Mouse (Mus musculus): Measurements from ENCODE around the gene Foxr2. TPM values are rescaled to one million over a fixed set of nuclear protein-coding genes. Genes with fewer than 3 reads are reported as not detected.

The Foxr2 gene
- not detected in 2 replicates for polyA plus RNA-seq (2015; fragmentation: Nextera tagmentation; extraction: Ambion mirVana)

GRCm38 (mm10) chrX:153118486-153118885 is at the start of gene Foxr2:
Gene Foxr2, plus strand, starts transcription at chrX:153118786.
- Histone ChIP-seq H3K27me3 (no peaks in the 10 kb centered on the region), H3K4me1 (replicated peaks) (no peaks in the 10 kb centered on the region), H3K36me3 (no peaks in the 10 kb centered on the region), H3K4me3 (replicated peaks) (no peak within 1 kb of the TSS), H3K9me3 (replicated peaks) (no peaks in the 10 kb centered on the region), H3K9ac (no peak within 1 kb of the TSS), H3K4me2 (no peak within 1 kb of the TSS), H3K27ac (no peak within 1 kb of the TSS)
- ATAC-seq (ENCODE audit: low read depth) (no peak), DNase-seq (no peak)
- 8% methylated on average over 3 of the region's 3 CpGs for WGBS (ENCODE audit: insufficient replicate concordance)

GRCm38 (mm10) chrX:153119013-153119412 is 427 bp downstream of the Foxr2 start:
- no peaks in the 10 kb centered on the region for H3K36me3 ChIP-seq
- no peaks in the 10 kb centered on the region for H3K4me1 ChIP-seq (replicated peaks)
- 30% methylated on average over 2 of the region's 2 CpGs for WGBS (ENCODE audit: insufficient replicate concordance)
- H3K9ac ChIP-seq: no peak overlapping the region
- no peaks in the 10 kb centered on the region for H3K9me3 ChIP-seq (replicated peaks)
- H3K27me3 ChIP-seq: no peaks in the 10 kb centered on the region
- no peak for DNase-seq
- H3K4me2 ChIP-seq: no peak overlapping the region
- ATAC-seq (ENCODE audit: low read depth): no peak
- no peak overlapping the region for H3K27ac ChIP-seq
- no peak overlapping the region for H3K4me3 ChIP-seq (replicated peaks)

GRCm38 (mm10) chrX:153139734-153140515 is 21.3 kb downstream of the Foxr2 start, which contains the start of gene Rragb:
Gene Rragb, plus strand, starts transcription at chrX:153139981.
- 15% methylated on average over 47 of the region's 47 CpGs for WGBS (ENCODE audit: insufficient replicate concordance)
- Histone ChIP-seq H3K4me1 (replicated peaks) (no peaks in the 10 kb centered on the region), H3K4me2 (peak within 1 kb of the TSS; percentile 67), H3K9me3 (replicated peaks) (no peaks in the 10 kb centered on the region), H3K4me3 (replicated peaks) (peak within 1 kb of the TSS; percentile 48), H3K36me3 (no peaks in the 10 kb centered on the region), H3K27me3 (peaks cover 17% of the 10 kb centered on the region; the same call in 1 of the 2 replicates), H3K27ac (no peak within 1 kb of the TSS), H3K9ac (peak within 1 kb of the TSS; percentile 22; the same call in 1 of the 2 replicates)
- peak; percentile 93 for ATAC-seq (ENCODE audit: low read depth)
- DNase-seq: peak; percentile 48

- Histone ChIP-seq H3K27ac (no peak overlapping the region), H3K36me3 (no peaks in the 10 kb centered on the region), H3K9me3 (replicated peaks) (no peaks in the 10 kb centered on the region), H3K27me3 (peaks cover 14% of the 10 kb centered on the region; the same call in 1 of the 2 replicates), H3K4me1 (replicated peaks) (no peaks in the 10 kb centered on the region), H3K4me2 (no peak overlapping the region), H3K9ac (no peak overlapping the region), H3K4me3 (replicated peaks) (no peak overlapping the region)
- DNase-seq (no peak), ATAC-seq (ENCODE audit: low read depth) (no peak)
- 57% methylated on average over 3 of the region's 3 CpGs for WGBS (ENCODE audit: insufficient replicate concordance)
Measured at GRCm38 (mm10) chrX:153142656-153143055, 24.1 kb downstream of the Foxr2 start.

- DNase-seq (no peak), ATAC-seq (ENCODE audit: low read depth) (no peak)
- Histone ChIP-seq H3K9ac (no peak overlapping the region), H3K9me3 (replicated peaks) (no peaks in the 10 kb centered on the region), H3K27ac (no peak overlapping the region), H3K36me3 (no peaks in the 10 kb centered on the region), H3K4me3 (replicated peaks) (no peak overlapping the region), H3K27me3 (no peaks in the 10 kb centered on the region), H3K4me1 (replicated peaks) (no peaks in the 10 kb centered on the region), H3K4me2 (no peak overlapping the region)
- 25% methylated on average over 1 of the region's 1 CpGs for WGBS (ENCODE audit: insufficient replicate concordance)
Measured at GRCm38 (mm10) chrX:153151766-153152165, 33.2 kb downstream of the Foxr2 start.

GRCm38 (mm10) chrX:153155322-153155721 is 36.7 kb downstream of the Foxr2 start:
- H3K9me3 ChIP-seq (replicated peaks): no peaks in the 10 kb centered on the region
- H3K27me3 ChIP-seq: no peaks in the 10 kb centered on the region
- WGBS (ENCODE audit: insufficient replicate concordance): 27% methylated on average over 3 of the region's 3 CpGs
- H3K27ac ChIP-seq: no peak overlapping the region
- H3K4me3 ChIP-seq (replicated peaks): no peak overlapping the region
- no peaks in the 10 kb centered on the region for H3K36me3 ChIP-seq
- no peak overlapping the region for H3K4me2 ChIP-seq
- ATAC-seq (ENCODE audit: low read depth) (no peak), DNase-seq (no peak)
- no peak overlapping the region for H3K9ac ChIP-seq
- H3K4me1 ChIP-seq (replicated peaks): no peaks in the 10 kb centered on the region

GRCm38 (mm10) chrX:153174786-153175185 is 56.2 kb downstream of the Foxr2 start:
- ATAC-seq (ENCODE audit: low read depth): no peak
- H3K4me2 ChIP-seq: no peak overlapping the region

GRCm38 (mm10) chrX:153182221-153182620 is 63.6 kb downstream of the Foxr2 start:
- H3K4me2 ChIP-seq: no peak overlapping the region
- H3K9ac ChIP-seq: no peak overlapping the region
- no peak overlapping the region for H3K27ac ChIP-seq
- H3K36me3 ChIP-seq: no peaks in the 10 kb centered on the region
- H3K27me3 ChIP-seq: no peaks in the 10 kb centered on the region
- ATAC-seq (ENCODE audit: low read depth): no peak
- 66% methylated on average over 2 of the region's 2 CpGs for WGBS (ENCODE audit: insufficient replicate concordance)
- no peaks in the 10 kb centered on the region for H3K4me1 ChIP-seq (replicated peaks)
- H3K4me3 ChIP-seq (replicated peaks): no peak overlapping the region
- DNase-seq: no peak
- no peaks in the 10 kb centered on the region for H3K9me3 ChIP-seq (replicated peaks)

More at GRCm38 (mm10) chrX:153174786-153175185, 56.2 kb downstream of the Foxr2 start:
- no peaks in the 10 kb centered on the region for H3K27me3 ChIP-seq
- H3K9me3 ChIP-seq (replicated peaks): no peaks in the 10 kb centered on the region
- no peaks in the 10 kb centered on the region for H3K36me3 ChIP-seq
- H3K27ac ChIP-seq: no peak overlapping the region
- no peak overlapping the region for H3K4me3 ChIP-seq (replicated peaks)
- H3K4me1 ChIP-seq (replicated peaks): no peaks in the 10 kb centered on the region
- DNase-seq: no peak
- WGBS (ENCODE audit: insufficient replicate concordance): 4% methylated on average over 1 of the region's 1 CpGs
- H3K9ac ChIP-seq: no peak overlapping the region

Other genes with a start within 250 kb of the Foxr2 start
- 0.45 and 0.58 TPM in 2 replicates for gene Usp51, start 112.3 kb upstream of the Foxr2 start, polyA plus RNA-seq (2015; fragmentation: Nextera tagmentation; extraction: Ambion mirVana)
- 6.8 and 7.1 TPM in 2 replicates for gene Mageh1, start 81.2 kb upstream of the Foxr2 start, polyA plus RNA-seq (2015; fragmentation: Nextera tagmentation; extraction: Ambion mirVana)
- 0.54 and 0.87 TPM in 2 replicates for gene Rragb, start 21.2 kb downstream of the Foxr2 start, polyA plus RNA-seq (2015; fragmentation: Nextera tagmentation; extraction: Ambion mirVana)
- gene Klf8, start 118.7 kb downstream of the Foxr2 start, polyA plus RNA-seq (2015; fragmentation: Nextera tagmentation; extraction: Ambion mirVana): 0.35 and 0.37 TPM in 2 replicates

All from liver, embryonic 13.5 days (tissue).